Mouse (Mus musculus) myocyte (in vitro differentiated cells): ENCODE measurements around the gene Tet3.

Experiments
- E2F4 ChIP-seq: IDR thresholded peaks from one replicate; pipeline ENCODE4 v1.6.1; 2011; ENCODE audit warnings: mild to moderate bottlenecking, control low read depth, moderate library complexity; ENCODE audit not compliant: insufficient read depth
- POLR2AphosphoS2 ChIP-seq: IDR thresholded peaks from one replicate; pipeline ENCODE4 v1.6.1; 2011; ENCODE audit warnings: low read depth, control low read depth; ENCODE audit not compliant: insufficient read length

DNA sequence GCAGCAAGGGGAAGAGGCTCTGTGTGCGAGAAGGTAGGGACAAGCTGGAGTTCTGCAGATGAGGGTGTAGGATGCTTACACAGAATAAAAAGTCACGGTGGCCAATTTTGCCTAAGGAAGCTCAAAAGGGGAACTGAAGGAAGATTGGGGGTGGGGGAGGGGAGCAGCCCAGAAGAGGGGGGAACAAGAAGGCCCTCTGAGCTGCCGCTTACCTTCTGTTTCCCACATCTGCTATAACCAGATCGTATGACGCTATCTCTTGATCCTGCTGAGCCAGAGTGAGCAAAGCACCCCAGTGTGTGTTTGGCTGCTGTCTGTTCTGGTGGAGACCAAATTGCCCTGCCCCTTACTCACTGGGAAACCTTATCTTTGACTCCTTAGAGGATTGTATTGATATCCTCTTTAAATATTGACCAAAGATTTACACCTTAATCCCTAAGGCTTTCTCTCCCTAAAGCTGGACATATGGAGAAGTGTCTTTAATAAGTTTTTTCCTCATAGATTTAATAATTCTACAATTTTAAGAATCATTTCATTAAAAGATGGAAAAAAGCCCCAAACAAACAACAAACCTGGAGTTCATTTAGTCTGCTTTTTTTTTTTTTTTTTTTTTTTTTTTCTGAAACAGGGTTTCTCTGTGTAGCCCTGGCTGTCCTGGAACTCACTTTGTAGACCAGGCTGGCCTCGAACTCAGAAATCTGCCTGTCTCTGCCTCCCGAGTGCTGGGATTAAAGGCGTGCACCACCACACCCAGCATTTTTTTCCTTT lies 135.0 kb downstream of the Tet3 start:
- TF ChIP-seq POLR2AphosphoS2 (no peak), E2F4 (no peak)
